Comparison of ENCODE assay signal across 1 mouse cellular context in genomic region chr8:84256822-84257610, GRCm38 (mm10).
TF ChIP-seq lines count a peak whose summit lies in the region.

Gene Mri1, minus strand, starts transcription at chr8:84257326.

TF ChIP-seq in CH12.LX, 34 proteins besides CTCF, POLR2A, EP300 and RAD21 (continued from another document):
- peak; percentile 99 for TF ChIP-seq NRF1 (IDR thresholded peaks at IDR 0.05; ENCODE audit: low read depth, low read length)
- TF ChIP-seq IRF4 (IDR thresholded peaks at IDR 0.05; ENCODE audit: low read depth, low read length), result peak; percentile 17; the same call in 1 of the 2 replicates
- peak; percentile 85; the same call in 1 of the 2 replicates for TF ChIP-seq CHD1 (IDR thresholded peaks at IDR 0.05; ENCODE audit: low read depth, low read length)
- TF ChIP-seq GABPA (IDR thresholded peaks at IDR 0.05; ENCODE audit: insufficient replicate concordance, low read depth, low read length), result no peak
- TF ChIP-seq UBTF (IDR thresholded peaks at IDR 0.05; ENCODE audit: low read depth, low read length), result peak; percentile 60; the same call in 1 of the 2 replicates
- peak; percentile 73; the same call in 1 of the 2 replicates for TF ChIP-seq POLR2AphosphoS2 (IDR thresholded peaks at IDR 0.05; ENCODE audit: low read depth, low read length)
- peak; percentile 74; the same call in 1 of the 2 replicates for TF ChIP-seq TBP (conservative IDR thresholded peaks at IDR 0.05; ENCODE audit: low read depth, low read length)
- TF ChIP-seq CHD2 (IDR thresholded peaks at IDR 0.05; ENCODE audit: low read length), result no peak
- TF ChIP-seq ZC3H11A (IDR thresholded peaks at IDR 0.05; ENCODE audit: low read depth, low read length), result no peak
- TF ChIP-seq ELF1 (IDR thresholded peaks at IDR 0.05; ENCODE audit: low read depth, low read length), result 0 out of 2 replicates have a peak, but pooled peaks have one; percentile 2
- TF ChIP-seq MAX (IDR thresholded peaks at IDR 0.05; ENCODE audit: low read length), result peak; percentile 95
- TF ChIP-seq MYC (IDR thresholded peaks at IDR 0.05; ENCODE audit: low read depth, low read length), result peak; percentile 96
- TF ChIP-seq MXI1 (IDR thresholded peaks at IDR 0.05; ENCODE audit: low read depth, low read length), result peak; percentile 96
- peak; percentile 94 for TF ChIP-seq NELFE (IDR thresholded peaks at IDR 0.05; ENCODE audit: low read depth, low read length)
- no peak for TF ChIP-seq JUND (conservative IDR thresholded peaks at IDR 0.05; ENCODE audit: low read depth, low read length)
- peak; percentile 92 for TF ChIP-seq SIN3A (IDR thresholded peaks at IDR 0.05; ENCODE audit: low read length)
- peak; percentile 51 for TF ChIP-seq HCFC1 (IDR thresholded peaks at IDR 0.05; ENCODE audit: low read depth, low read length)
- no peak for TF ChIP-seq RCOR1 (conservative IDR thresholded peaks at IDR 0.05; ENCODE audit: low read depth, low read length)
- peak; percentile 80 for TF ChIP-seq ZMIZ1 (IDR thresholded peaks at IDR 0.05; ENCODE audit: low read depth, low read length)
- peak; percentile 29; the same call in 1 of the 2 replicates for TF ChIP-seq BHLHE40 (IDR thresholded peaks at IDR 0.05; ENCODE audit: low read depth, low read length)
- TF ChIP-seq TCF12 (IDR thresholded peaks at IDR 0.05; ENCODE audit: low read depth, low read length), result peak; percentile 64
- TF ChIP-seq ZNF384 (IDR thresholded peaks at IDR 0.05; ENCODE audit: low read depth, low read length), result peak; percentile 67
- TF ChIP-seq KAT2A (IDR thresholded peaks at IDR 0.05; ENCODE audit: insufficient replicate concordance, low read length), result 0 out of 2 replicates have a peak, but pooled peaks have one; percentile 55
